Mouse (Mus musculus) kidney, embryonic 16.5 days (tissue): Measurements from ENCODE around the gene Cdc42ep5. TPM values are rescaled to one million over a fixed set of nuclear protein-coding genes. Genes with fewer than 3 reads are reported as not detected.
A peak's percentile ranks its signal among the peaks of the same experiment; 100 is the strongest.

Source experiments
- ATAC-seq: fragments of 200-750 bp; cut with Nextera tagmentation; 2 replicates; pipeline ENCODE4 v1.8.0; 2017; ENCODE audit warnings: moderate TSS enrichment; ENCODE audit not compliant: low FRiP score, low TSS enrichment
- H3K27ac ChIP-seq: fragments of 300-500 bp; sonication (generic); 2 replicates; pipeline ENCODE4 v1.5.1; 2014; ENCODE audit warnings: low read length
- H3K27me3 ChIP-seq: fragments of 300-500 bp; sonication (generic); 2 replicates; pipeline ENCODE4 v1.6.1; 2014; ENCODE audit warnings: low read length, control low read depth, mixed read lengths; ENCODE audit not compliant: insufficient read depth
- H3K36me3 ChIP-seq: fragments of 300-500 bp; sonication (generic); 2 replicates; pipeline ENCODE4 v1.6.1; 2014; ENCODE audit warnings: low read length, control low read depth, mixed read lengths; ENCODE audit not compliant: insufficient read depth
- H3K4me1 ChIP-seq: fragments of 300-500 bp; sonication (generic); 2 replicates; pipeline ENCODE4 v1.6.1; 2014; ENCODE audit warnings: low read length, control low read depth, mixed read lengths; ENCODE audit not compliant: insufficient read depth
- H3K4me2 ChIP-seq: fragments of 300-500 bp; sonication (generic); replicated peaks from 2 replicates; pipeline ENCODE4 v1.6.1; 2014; ENCODE audit warnings: low read depth, low read length
- H3K4me3 ChIP-seq: fragments of 300-500 bp; sonication (generic); 2 replicates; pipeline ENCODE4 v1.5.1; 2014; ENCODE audit warnings: mild to moderate bottlenecking, low read length
- H3K9ac ChIP-seq: fragments of 300-500 bp; sonication (generic); replicated peaks from 2 replicates; pipeline ENCODE4 v1.6.1; 2014; ENCODE audit warnings: low read length
- H3K9me3 ChIP-seq: fragments of 300-500 bp; sonication (generic); 2 replicates; pipeline ENCODE4 v1.6.1; 2016; ENCODE audit warnings: low read length, control low read depth
- WGBS: fragments of 180-500 bp; shearing (Covaris S2); extraction: QIAGEN DNeasy Blood & Tissue Kit; methylation state at CpG from one replicate; pipeline ENCODE4 v1.1.7; 2014; 5-methylcytosine and 5-hydroxymethylcytosine counted together
- polyA plus RNA-seq: library from polyadenylated mRNA; unstranded; fragments of >200 nt; fragmentation: Nextera tagmentation; extraction: Ambion mirVana; gene quantifications from 2 replicates; pipeline ENCODE4 v1.2.1, GENCODE M21; 2015

Cdc42ep5 gene
- polyA plus RNA-seq, 1 experiment from 2014 or later, result 43.2 TPM

GRCm38 (mm10) chr7:4119976-4120921 is 44.4 kb downstream of the Cdc42ep5 start:
- H3K36me3 ChIP-seq, result no peaks in the 10 kb centered on the region
- no peak overlapping the region for H3K9ac ChIP-seq
- H3K9me3 ChIP-seq, result no peaks in the 10 kb centered on the region
- peaks cover 31% of the 10 kb centered on the region for H3K27me3 ChIP-seq
- H3K4me1 ChIP-seq, result peaks cover 15% of the 10 kb centered on the region
- peak overlapping the region; percentile 50 for H3K4me3 ChIP-seq
- 17% methylated on average over 19 of the region's 19 CpGs for WGBS
- H3K4me2 ChIP-seq, result peak overlapping the region; percentile 67
- H3K27ac ChIP-seq, result no peak overlapping the region
- no peak for ATAC-seq

- Histone ChIP-seq H3K36me3 (no peaks in the 10 kb centered on the region), H3K4me1 (peaks cover 9% of the 10 kb centered on the region; the same call in 1 of the 2 replicates), H3K9me3 (no peaks in the 10 kb centered on the region), H3K4me3 (peak within 1 kb of the TSS; percentile 50), H3K4me2 (peak within 1 kb of the TSS; percentile 67), H3K9ac (peak within 1 kb of the TSS; percentile 65), H3K27me3 (peaks cover 31% of the 10 kb centered on the region), H3K27ac (no peak within 1 kb of the TSS)
- 1% methylated on average over 22 of the region's 37 CpGs for WGBS
- peak; percentile 58 for ATAC-seq
Observed at GRCm38 (mm10) chr7:4119344-4119902, 45.2 kb downstream of the Cdc42ep5 start, which contains the start of gene Ttyh1. Ttyh1 (plus strand) TSS chr7:4119408.

- no peak for ATAC-seq
- 73% methylated on average over 8 of the region's 8 CpGs for WGBS
- no peak overlapping the region for H3K27ac ChIP-seq
Observed at GRCm38 (mm10) chr7:4117050-4117814, 47.4 kb downstream of the Cdc42ep5 start.

GRCm38 (mm10) chr7:4111766-4112165 is 52.9 kb downstream of the Cdc42ep5 start:
- Histone ChIP-seq H3K36me3 (no peaks in the 10 kb centered on the region), H3K4me2 (no peak overlapping the region), H3K9me3 (no peaks in the 10 kb centered on the region), H3K4me3 (no peak overlapping the region), H3K9ac (no peak overlapping the region), H3K27me3 (no peaks in the 10 kb centered on the region; the same call in 1 of the 2 replicates), H3K4me1 (no peaks in the 10 kb centered on the region), H3K27ac (no peak overlapping the region)
- 58% methylated on average over 3 of the region's 3 CpGs for WGBS
- no peak for ATAC-seq

More at GRCm38 (mm10) chr7:4117050-4117814, 47.4 kb downstream of the Cdc42ep5 start:
- H3K36me3 ChIP-seq, result no peaks in the 10 kb centered on the region
- H3K9me3 ChIP-seq, result no peaks in the 10 kb centered on the region
- no peak overlapping the region for H3K4me3 ChIP-seq
- peaks cover 7% of the 10 kb centered on the region; the same call in 1 of the 2 replicates for H3K4me1 ChIP-seq
- no peak overlapping the region for H3K9ac ChIP-seq
- no peak overlapping the region for H3K4me2 ChIP-seq
- H3K27me3 ChIP-seq, result peaks cover 31% of the 10 kb centered on the region

- Histone ChIP-seq H3K27me3 (no peaks in the 10 kb centered on the region; the same call in 1 of the 2 replicates), H3K9ac (no peak overlapping the region), H3K9me3 (no peaks in the 10 kb centered on the region), H3K27ac (no peak overlapping the region), H3K4me3 (no peak overlapping the region), H3K4me2 (no peak overlapping the region), H3K4me1 (no peaks in the 10 kb centered on the region), H3K36me3 (no peaks in the 10 kb centered on the region)
- no peak for ATAC-seq
- 24% methylated on average over 4 of the region's 4 CpGs for WGBS
Observed at GRCm38 (mm10) chr7:4103411-4103810, 61.2 kb downstream of the Cdc42ep5 start.

Other genes starting within 250 kb of the Cdc42ep5 start
- 0.13 and 0.19 TPM in 2 replicates for gene Lilra6, start 249.4 kb downstream of the Cdc42ep5 start, polyA plus RNA-seq
- 0.90 and 1.4 TPM in 2 replicates for gene Lair1, start 101.7 kb downstream of the Cdc42ep5 start, polyA plus RNA-seq
- gene Ttyh1, start 45.5 kb downstream of the Cdc42ep5 start, polyA plus RNA-seq, result 2.4 and 2.7 TPM in 2 replicates
- 59.7 and 74.2 TPM in 2 replicates for gene Leng8, start 27.8 kb downstream of the Cdc42ep5 start, polyA plus RNA-seq
- gene Leng9, start 14.5 kb downstream of the Cdc42ep5 start, polyA plus RNA-seq, result 3.6 and 4.3 TPM in 2 replicates
- not detected in 2 replicates for gene Lilra5, start 72.9 kb upstream of the Cdc42ep5 start, polyA plus RNA-seq
- not detected in 2 replicates for gene Ncr1, start 172.9 kb upstream of the Cdc42ep5 start, polyA plus RNA-seq
- gene Gp6, start 232.9 kb upstream of the Cdc42ep5 start, polyA plus RNA-seq, result 0.39 TPM in 1 of 2 replicates, not detected in the other